Mouse (Mus musculus) spleen, adult 2 months (tissue): ENCODE results near the gene Tmem56. TPM values are rescaled to one million over a fixed set of nuclear protein-coding genes. Genes with fewer than 3 reads are reported as not detected.

Experiments used
- DNase-seq, 2 experiments: peaks; one replicate each; pipeline versions ENCODE4 v3.0.0 to v3.0.0-alpha.2; 2012 to 2021; ENCODE audit warnings: low spot score in 2 of 2, low read depth in 1 of 2
- H3K27ac ChIP-seq: fragments of 200-500 bp; 2 replicates; pipeline ENCODE4 v1.5.1; 2012; ENCODE audit warnings: low read length, inconsistent platforms; ENCODE audit not compliant: insufficient read depth
- H3K27me3 ChIP-seq: fragments of 200-500 bp; 2 replicates; pipeline ENCODE4 v1.6.1; 2012; ENCODE audit warnings: mild to moderate bottlenecking, moderate library complexity, low read length, inconsistent platforms; ENCODE audit not compliant: control insufficient read depth, insufficient read depth
- H3K36me3 ChIP-seq: fragments of 200-500 bp; 2 replicates; pipeline ENCODE4 v1.6.1; 2012; ENCODE audit warnings: mild to moderate bottlenecking, low read length, inconsistent platforms; ENCODE audit not compliant: control insufficient read depth, insufficient read depth
- H3K4me1 ChIP-seq: fragments of 200-500 bp; 2 replicates; pipeline ENCODE4 v1.6.1; 2011; ENCODE audit warnings: inconsistent platforms; ENCODE audit not compliant: control insufficient read depth, insufficient read depth, insufficient read length
- H3K4me3 ChIP-seq: fragments of 200-500 bp; 2 replicates; pipeline ENCODE4 v1.5.1; 2011; ENCODE audit warnings: mild to moderate bottlenecking, inconsistent platforms; ENCODE audit not compliant: insufficient read depth, insufficient read length; ENCODE audit errors: extremely low read depth
- CTCF ChIP-seq: fragments of 200-500 bp; IDR thresholded peaks from 2 replicates; pipeline ENCODE4 v1.5.1; 2011; ENCODE audit warnings: mild to moderate bottlenecking, inconsistent platforms; ENCODE audit not compliant: insufficient read depth, insufficient read length, insufficient replicate concordance; ENCODE audit errors: extremely low read depth
- POLR2A ChIP-seq: fragments of 200-500 bp; IDR thresholded peaks from 2 replicates; pipeline ENCODE4 v1.6.1; 2011; ENCODE audit warnings: low read depth, low read length, inconsistent platforms
- WGBS: fragments of 180-500 bp; shearing (Covaris S2); methylation state at CpG from one replicate; pipeline ENCODE4 v1.1.7; 2018; 5-methylcytosine and 5-hydroxymethylcytosine counted together
- polyA plus RNA-seq: library from polyadenylated mRNA; depleted of rRNA; stranded (reverse); fragments of >200 nt; gene quantifications from 2 replicates; pipeline ENCODE4 v1.2.3, GENCODE M21; 2012

Tmem56 gene
- polyA plus RNA-seq, 1 experiment = 0.37 TPM

- no peak for TF ChIP-seq CTCF
- no peak for TF ChIP-seq POLR2A
- WGBS = 94% methylated on average over 6 of the region's 6 CpGs
- Histone ChIP-seq H3K4me1 (no peaks in the 10 kb centered on the region), H3K27me3 (no peaks in the 10 kb centered on the region), H3K27ac (no peak overlapping the region), H3K36me3 (no peaks in the 10 kb centered on the region), H3K4me3 (no peak overlapping the region)
- DNase-seq = no peak
Observed at GRCm38 (mm10) chr3:121285219-121285618, 2.3 kb upstream of the Tmem56 start.

GRCm38 (mm10) chr3:121279679-121280078, 3.2 kb downstream of the Tmem56 start:
- H3K27me3 ChIP-seq = no peaks in the 10 kb centered on the region
- H3K4me1 ChIP-seq = no peaks in the 10 kb centered on the region
- no peak overlapping the region for H3K27ac ChIP-seq
- WGBS = 94% methylated on average over 14 of the region's 14 CpGs
- H3K4me3 ChIP-seq = no peak overlapping the region
- TF ChIP-seq POLR2A = no peak
- no peak for TF ChIP-seq CTCF
- no peak for DNase-seq
- no peaks in the 10 kb centered on the region for H3K36me3 ChIP-seq

- WGBS = 91% methylated on average over 4 of the region's 4 CpGs
Observed at GRCm38 (mm10) chr3:121277557-121277956, 5.3 kb downstream of the Tmem56 start.

GRCm38 (mm10) chr3:121277009-121277408, 5.9 kb downstream of the Tmem56 start:
- H3K27ac ChIP-seq = no peak overlapping the region

More at GRCm38 (mm10) chr3:121277557-121277956, 5.3 kb downstream of the Tmem56 start:
- TF ChIP-seq CTCF (no peak), POLR2A (no peak)
- no peak overlapping the region for H3K27ac ChIP-seq
- no peaks in the 10 kb centered on the region for H3K36me3 ChIP-seq
- no peak overlapping the region for H3K4me3 ChIP-seq
- H3K4me1 ChIP-seq = no peaks in the 10 kb centered on the region
- no peaks in the 10 kb centered on the region for H3K27me3 ChIP-seq
- DNase-seq = no peak

GRCm38 (mm10) chr3:121274010-121274409, 8.9 kb downstream of the Tmem56 start:
- Histone ChIP-seq H3K27ac (no peak overlapping the region), H3K4me1 (no peaks in the 10 kb centered on the region)
- 87% methylated on average over 2 of the region's 2 CpGs for WGBS

More at GRCm38 (mm10) chr3:121277009-121277408, 5.9 kb downstream of the Tmem56 start:
- WGBS = 93% methylated on average over 4 of the region's 4 CpGs
- Histone ChIP-seq H3K27me3 (no peaks in the 10 kb centered on the region), H3K4me1 (no peaks in the 10 kb centered on the region), H3K4me3 (no peak overlapping the region), H3K36me3 (no peaks in the 10 kb centered on the region)
- DNase-seq = no peak
- no peak for TF ChIP-seq POLR2A
- no peak for TF ChIP-seq CTCF

GRCm38 (mm10) chr3:121272577-121272976, 10.3 kb downstream of the Tmem56 start:
- WGBS = 84% methylated on average over 2 of the region's 2 CpGs
- Histone ChIP-seq H3K4me3 (no peak overlapping the region), H3K36me3 (no peaks in the 10 kb centered on the region), H3K27ac (no peak overlapping the region), H3K27me3 (no peaks in the 10 kb centered on the region), H3K4me1 (no peaks in the 10 kb centered on the region)
- no peak for DNase-seq
- TF ChIP-seq POLR2A = no peak
- no peak for TF ChIP-seq CTCF

More at GRCm38 (mm10) chr3:121274010-121274409, 8.9 kb downstream of the Tmem56 start:
- Histone ChIP-seq H3K4me3 (no peak overlapping the region), H3K36me3 (no peaks in the 10 kb centered on the region), H3K27me3 (no peaks in the 10 kb centered on the region)
- no peak for DNase-seq
- TF ChIP-seq POLR2A (no peak), CTCF (no peak)

GRCm38 (mm10) chr3:121267283-121267682, 15.6 kb downstream of the Tmem56 start:
- H3K4me3 ChIP-seq = no peak overlapping the region
- DNase-seq = no peak
- TF ChIP-seq POLR2A = no peak
- no peak for TF ChIP-seq CTCF
- 89% methylated on average over 5 of the region's 5 CpGs for WGBS
- peaks cover 10% of the 10 kb centered on the region for H3K27me3 ChIP-seq
- peaks cover 5% of the 10 kb centered on the region for H3K4me1 ChIP-seq
- no peak overlapping the region for H3K27ac ChIP-seq
- H3K36me3 ChIP-seq = no peaks in the 10 kb centered on the region
